Mouse (Mus musculus) retina, embryonic 14.5 days (tissue): ENCODE results near the gene Gnat2.
A peak's percentile ranks its signal among the peaks of the same experiment; 100 is the strongest.

ENCODE experiments used
- DNase-seq: peaks from one replicate; pipeline ENCODE4 v3.0.0-alpha.2; 2015; ENCODE audit warnings: low spot score

Gnat2 gene

GRCm38 (mm10) chr3:108092536-108093115 lies at the start of gene Gnat2:
Gene Gnat2 (plus strand): TSS chr3:108092789.
- DNase-seq = peak; percentile 20

GRCm38 (mm10) chr3:108044394-108045140 lies 48.0 kb upstream of the Gnat2 start, which contains the start of gene Gstm4:
Gene Gstm4 (minus strand): TSS chr3:108044894.
- DNase-seq = peak; percentile 79

- DNase-seq = no peak
Observed at GRCm38 (mm10) chr3:108046944-108047655, 45.5 kb upstream of the Gnat2 start.

GRCm38 (mm10) chr3:108048306-108048705 lies 44.3 kb upstream of the Gnat2 start:
- DNase-seq = no peak

- no peak for DNase-seq
Observed at GRCm38 (mm10) chr3:108050493-108050892, 42.1 kb upstream of the Gnat2 start.

- peak; percentile 94 for DNase-seq
Observed at GRCm38 (mm10) chr3:108061420-108061819, 31.2 kb upstream of the Gnat2 start.

GRCm38 (mm10) chr3:108062648-108063047 lies 29.9 kb upstream of the Gnat2 start:
- no peak for DNase-seq

GRCm38 (mm10) chr3:108064672-108065071 lies 27.9 kb upstream of the Gnat2 start:
- no peak for DNase-seq

- DNase-seq = no peak
Observed at GRCm38 (mm10) chr3:108065551-108065950, 27.0 kb upstream of the Gnat2 start.

GRCm38 (mm10) chr3:108067370-108067934 lies 25.1 kb upstream of the Gnat2 start:
- no peak for DNase-seq

- no peak for DNase-seq
Observed at GRCm38 (mm10) chr3:108068826-108069225, 23.8 kb upstream of the Gnat2 start.

- no peak for DNase-seq
Observed at GRCm38 (mm10) chr3:108069231-108069870, 23.2 kb upstream of the Gnat2 start.

- DNase-seq = peak; percentile 79
Observed at GRCm38 (mm10) chr3:108070295-108071293, 22.0 kb upstream of the Gnat2 start.

GRCm38 (mm10) chr3:108072983-108073569 lies 19.5 kb upstream of the Gnat2 start:
- DNase-seq = no peak

- no peak for DNase-seq
Observed at GRCm38 (mm10) chr3:108076836-108077235, 15.8 kb upstream of the Gnat2 start.

- DNase-seq = no peak
Observed at GRCm38 (mm10) chr3:108081681-108082080, 10.9 kb upstream of the Gnat2 start.

GRCm38 (mm10) chr3:108082251-108082875 lies 10.2 kb upstream of the Gnat2 start:
- DNase-seq = peak; percentile 58

GRCm38 (mm10) chr3:108083161-108083560 lies 9.4 kb upstream of the Gnat2 start:
- no peak for DNase-seq

- DNase-seq = no peak
Observed at GRCm38 (mm10) chr3:108083904-108084407, 8.6 kb upstream of the Gnat2 start.
